Mouse (Mus musculus) cerebellum, adult 2 months (tissue): ENCODE results near the gene Copa. TPM values are rescaled to one million over a fixed set of nuclear protein-coding genes. Genes with fewer than 3 reads are reported as not detected.
A peak's percentile ranks its signal among the peaks of the same experiment; 100 is the strongest.

ENCODE experiments used
- DNase-seq, 2 experiments: peaks; one replicate each; pipeline ENCODE4 v3.0.0; 2021
- H3K27ac ChIP-seq: fragments of 200-500 bp; 2 replicates; pipeline ENCODE4 v1.5.1; 2012; ENCODE audit warnings: low read length, control low read depth, inconsistent platforms; ENCODE audit not compliant: insufficient read depth
- H3K27me3 ChIP-seq: fragments of 200-500 bp; 2 replicates; pipeline ENCODE4 v1.6.1; 2012; ENCODE audit warnings: inconsistent platforms, mild to moderate bottlenecking, low read length, moderate library complexity; ENCODE audit not compliant: control insufficient read depth, insufficient read depth
- H3K4me1 ChIP-seq: fragments of 200-500 bp; 2 replicates; pipeline ENCODE4 v1.6.1; 2011; ENCODE audit warnings: low read length; ENCODE audit not compliant: control insufficient read depth, insufficient read depth
- H3K4me3 ChIP-seq: fragments of 200-500 bp; replicated peaks from 2 replicates; pipeline ENCODE3; 2011; ENCODE audit warnings: mild to moderate bottlenecking, low read depth, low read length, control low read depth; ENCODE audit not compliant: insufficient read depth
- CTCF ChIP-seq: fragments of 200-500 bp; IDR thresholded peaks from 2 replicates; pipeline ENCODE4 v1.5.1; 2011; ENCODE audit warnings: low read depth, mild to moderate bottlenecking, control low read depth, low read length, moderate library complexity, borderline replicate concordance; ENCODE audit not compliant: insufficient read depth
- POLR2A ChIP-seq: fragments of 200-500 bp; IDR thresholded peaks from 2 replicates; pipeline ENCODE4 v1.6.1; 2011; ENCODE audit warnings: low read length, control low read depth, borderline replicate concordance; ENCODE audit not compliant: insufficient read depth
- WGBS: fragments of 180-500 bp; shearing (Covaris S2); methylation state at CpG from one replicate; pipeline ENCODE4 v1.1.7; 2018; 5-methylcytosine and 5-hydroxymethylcytosine counted together
- polyA plus RNA-seq: library from polyadenylated mRNA; depleted of rRNA; stranded (reverse); fragments of >200 nt; gene quantifications from 2 replicates; pipeline ENCODE4 v1.2.3, GENCODE M21; 2012; rRNA removed

The Copa gene
- 125 and 131 TPM in 2 replicates for polyA plus RNA-seq

DNA sequence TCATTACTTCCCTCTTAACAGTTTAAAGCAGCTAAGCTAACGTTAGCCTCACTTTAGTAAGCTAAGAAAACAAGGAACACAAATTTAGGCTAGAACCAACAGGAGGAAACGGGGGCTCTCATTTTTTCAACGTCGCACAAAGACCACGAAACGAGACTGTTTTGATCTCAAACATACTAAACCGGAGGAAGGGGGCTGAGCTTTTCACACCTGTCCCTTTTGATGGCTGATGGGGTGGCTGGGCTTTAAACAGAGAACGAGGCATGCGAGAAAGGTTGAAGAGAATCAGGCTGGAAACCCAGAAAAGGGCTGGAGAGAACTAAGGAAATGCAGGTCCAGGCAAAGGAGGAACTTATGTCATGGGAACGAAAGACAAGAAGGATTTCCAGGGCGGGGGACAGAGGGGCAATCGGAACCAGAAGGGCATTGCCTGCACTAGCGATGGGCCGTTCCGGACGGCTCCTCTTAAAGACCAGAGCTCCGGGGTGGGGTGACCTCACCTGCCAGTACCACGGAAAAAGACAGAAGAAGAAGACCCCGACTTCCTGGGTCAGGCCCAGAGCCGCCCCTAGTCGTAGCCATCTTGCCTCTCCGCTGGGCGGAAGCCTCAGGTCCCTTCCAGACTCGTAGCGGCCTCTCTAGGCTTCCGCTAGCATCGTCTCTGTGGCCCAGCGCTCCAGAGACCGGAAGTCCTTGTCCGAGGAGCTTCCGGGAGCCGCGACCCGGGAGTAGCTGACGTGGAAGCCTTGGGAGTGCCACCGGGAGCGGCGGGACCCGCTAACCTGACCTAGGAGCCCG is at the start of gene Copa, which contains the start of gene Ncstn:
TSS of gene Copa (plus strand) at position 429 of the 798 bp plus-strand sequence.
TSS of gene Ncstn (minus strand) at position 695 of the 798 bp plus-strand sequence.
- WGBS: under 1% methylated on average over 40 of the region's 40 CpGs
- Histone ChIP-seq H3K4me3 (peak within 1 kb of the TSS; percentile 94), H3K27me3 (no peaks in the 10 kb centered on the region), H3K27ac (peak within 1 kb of the TSS; percentile 93), H3K4me1 (peaks cover 7% of the 10 kb centered on the region)
- TF ChIP-seq CTCF (no peak), POLR2A (peak; percentile 60; the same call in 1 of the 2 replicates)
- peak; percentile 94 to 95 for DNase-seq

DNA sequence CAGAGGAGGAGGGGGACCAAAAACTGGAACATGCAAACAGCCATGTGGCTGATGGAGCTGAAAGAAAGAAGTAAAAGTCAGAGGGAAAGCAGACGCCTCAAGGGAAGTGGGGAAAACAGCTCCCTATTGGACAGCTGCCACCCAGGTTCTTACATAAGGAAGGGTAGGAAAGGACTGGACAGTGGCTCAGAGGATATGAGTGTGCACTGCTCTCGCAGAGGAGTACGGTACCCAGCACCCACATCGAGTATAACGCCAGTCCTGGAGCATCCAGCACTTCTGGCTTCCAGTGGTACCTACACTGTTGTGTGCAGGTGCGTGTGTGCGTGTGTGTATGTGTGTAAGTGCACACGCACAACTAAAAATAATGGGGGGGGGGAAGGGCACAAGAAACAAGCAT is 35.9 kb upstream of the Copa start:
- Histone ChIP-seq H3K4me3 (no peak overlapping the region), H3K27me3 (no peaks in the 10 kb centered on the region), H3K27ac (no peak overlapping the region), H3K4me1 (no peaks in the 10 kb centered on the region)
- WGBS: 64% methylated on average over 8 of the region's 8 CpGs
- TF ChIP-seq POLR2A (no peak), CTCF (no peak)
- no peak for DNase-seq

DNA sequence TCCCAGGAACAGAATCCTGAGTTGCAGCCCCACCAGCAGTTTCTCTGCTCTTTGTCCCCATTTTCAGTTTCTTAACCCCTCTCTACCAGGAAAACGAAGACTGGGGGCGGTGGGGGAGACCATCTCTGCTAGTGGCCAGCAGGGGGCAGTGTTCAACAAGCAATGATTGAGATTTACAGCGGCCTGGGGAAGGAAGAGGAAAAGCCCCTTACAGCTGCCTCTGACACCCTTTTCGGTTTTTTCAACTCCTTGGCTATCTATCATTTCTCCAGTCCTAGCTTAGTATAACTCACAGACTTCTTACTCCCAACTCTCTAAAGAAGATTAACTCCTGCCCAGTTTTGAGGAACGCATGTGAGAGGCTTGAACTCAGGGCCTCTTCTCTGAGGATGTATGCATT is 35.4 kb upstream of the Copa start:
- no peaks in the 10 kb centered on the region for H3K27me3 ChIP-seq
- peak; percentile 49 to 65 for DNase-seq
- no peak overlapping the region for H3K4me3 ChIP-seq
- no peak overlapping the region for H3K27ac ChIP-seq
- 17% methylated on average over 5 of the region's 5 CpGs for WGBS
- TF ChIP-seq CTCF (peak; percentile 81), POLR2A (no peak)
- H3K4me1 ChIP-seq: no peaks in the 10 kb centered on the region

DNA sequence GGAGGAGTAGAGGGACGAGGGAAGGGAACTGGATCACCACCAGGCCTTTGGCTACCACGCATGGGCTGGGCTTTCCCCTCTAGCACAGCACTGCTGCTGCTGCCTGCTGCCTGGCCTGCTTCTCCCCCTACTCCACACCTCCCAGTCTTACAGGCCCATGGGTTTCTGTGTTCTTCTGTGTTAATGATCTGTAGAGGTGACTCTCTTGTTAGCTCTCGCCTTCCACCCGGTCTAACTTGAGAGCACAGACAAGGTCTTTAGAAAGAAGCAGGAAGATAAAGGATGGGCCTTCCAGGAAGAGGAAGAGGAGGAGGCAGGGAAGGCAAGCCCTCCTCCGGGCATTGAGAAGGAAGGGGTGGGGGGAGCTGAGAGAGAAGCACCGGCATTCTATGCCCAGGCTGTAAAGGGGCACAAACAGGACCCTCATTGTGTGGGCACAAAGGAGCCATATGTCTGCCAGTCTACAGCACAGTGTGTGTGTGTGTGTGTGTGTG is 34.0 kb upstream of the Copa start:
- DNase-seq: no peak
- Histone ChIP-seq H3K27ac (no peak overlapping the region), H3K4me1 (no peaks in the 10 kb centered on the region), H3K27me3 (no peaks in the 10 kb centered on the region), H3K4me3 (no peak overlapping the region)
- 42% methylated on average over 6 of the region's 6 CpGs for WGBS
- TF ChIP-seq POLR2A (no peak), CTCF (no peak)

DNA sequence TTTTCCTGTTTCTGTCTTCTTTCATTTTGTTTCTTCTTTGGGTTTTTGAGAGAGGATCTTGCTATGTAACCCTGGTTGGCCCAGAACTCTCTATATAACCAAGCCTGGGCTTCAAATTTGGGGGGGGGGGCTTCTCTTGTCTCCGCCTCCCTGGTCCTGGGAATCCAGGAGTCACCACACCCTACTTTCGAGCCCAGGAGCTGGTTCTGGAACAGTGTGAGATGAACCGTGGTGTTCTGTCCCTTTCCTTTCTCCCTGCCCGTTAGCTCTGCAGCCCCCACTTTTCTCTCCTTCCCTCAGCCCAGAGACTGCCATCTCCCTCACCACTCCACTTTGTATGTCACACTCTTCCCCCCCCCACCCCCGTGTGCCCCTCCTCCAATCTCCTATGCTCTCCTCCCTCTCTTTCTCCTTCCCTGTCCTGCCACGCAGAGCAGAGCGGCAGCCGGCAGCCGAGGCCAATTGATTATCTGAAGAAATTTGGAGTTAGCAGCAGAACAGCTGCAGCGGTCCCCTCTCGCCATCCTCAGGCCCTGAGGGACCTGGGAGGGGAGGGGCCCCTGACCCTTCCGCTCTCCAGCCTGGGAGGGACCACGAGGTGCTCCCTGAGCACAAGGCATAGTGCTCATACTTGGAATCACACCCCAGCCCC is 33.1 kb upstream of the Copa start:
- H3K27ac ChIP-seq: no peak overlapping the region
- no peaks in the 10 kb centered on the region for H3K4me1 ChIP-seq
- TF ChIP-seq POLR2A: no peak
- TF ChIP-seq CTCF: no peak
- no peak for DNase-seq
- WGBS: 20% methylated on average over 13 of the region's 13 CpGs
- H3K4me3 ChIP-seq: no peak overlapping the region
- no peaks in the 10 kb centered on the region for H3K27me3 ChIP-seq

DNA sequence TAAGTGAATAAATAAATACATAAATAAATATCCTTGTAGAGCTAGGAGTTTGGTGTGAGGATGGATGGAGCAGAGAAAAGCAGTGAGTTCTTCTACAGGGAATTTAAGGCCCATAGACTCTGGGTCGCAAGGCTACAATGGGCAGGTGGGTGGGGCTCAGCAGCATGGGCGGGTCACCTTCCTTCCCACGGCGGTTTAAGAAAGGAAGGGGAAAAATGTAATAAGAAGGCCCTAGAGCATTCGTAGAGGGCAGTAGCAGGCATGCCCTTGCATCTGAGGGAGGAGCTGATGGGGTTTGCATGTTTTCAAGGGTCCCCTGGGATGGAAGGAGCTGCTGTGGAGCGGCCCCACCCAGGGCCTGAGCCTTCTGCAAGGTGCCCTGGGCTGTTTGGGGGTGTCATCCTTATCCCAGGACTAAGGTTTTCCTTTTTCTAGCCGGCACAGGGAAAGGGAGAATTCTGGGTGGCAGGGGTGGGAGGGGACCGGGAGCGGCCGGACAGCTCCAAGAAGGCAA is 29.5 kb upstream of the Copa start:
- WGBS: 36% methylated on average over 10 of the region's 10 CpGs
- Histone ChIP-seq H3K27ac (no peak overlapping the region), H3K4me1 (no peaks in the 10 kb centered on the region), H3K27me3 (no peaks in the 10 kb centered on the region), H3K4me3 (no peak overlapping the region)
- DNase-seq: no peak
- TF ChIP-seq POLR2A: no peak
- TF ChIP-seq CTCF: no peak

DNA sequence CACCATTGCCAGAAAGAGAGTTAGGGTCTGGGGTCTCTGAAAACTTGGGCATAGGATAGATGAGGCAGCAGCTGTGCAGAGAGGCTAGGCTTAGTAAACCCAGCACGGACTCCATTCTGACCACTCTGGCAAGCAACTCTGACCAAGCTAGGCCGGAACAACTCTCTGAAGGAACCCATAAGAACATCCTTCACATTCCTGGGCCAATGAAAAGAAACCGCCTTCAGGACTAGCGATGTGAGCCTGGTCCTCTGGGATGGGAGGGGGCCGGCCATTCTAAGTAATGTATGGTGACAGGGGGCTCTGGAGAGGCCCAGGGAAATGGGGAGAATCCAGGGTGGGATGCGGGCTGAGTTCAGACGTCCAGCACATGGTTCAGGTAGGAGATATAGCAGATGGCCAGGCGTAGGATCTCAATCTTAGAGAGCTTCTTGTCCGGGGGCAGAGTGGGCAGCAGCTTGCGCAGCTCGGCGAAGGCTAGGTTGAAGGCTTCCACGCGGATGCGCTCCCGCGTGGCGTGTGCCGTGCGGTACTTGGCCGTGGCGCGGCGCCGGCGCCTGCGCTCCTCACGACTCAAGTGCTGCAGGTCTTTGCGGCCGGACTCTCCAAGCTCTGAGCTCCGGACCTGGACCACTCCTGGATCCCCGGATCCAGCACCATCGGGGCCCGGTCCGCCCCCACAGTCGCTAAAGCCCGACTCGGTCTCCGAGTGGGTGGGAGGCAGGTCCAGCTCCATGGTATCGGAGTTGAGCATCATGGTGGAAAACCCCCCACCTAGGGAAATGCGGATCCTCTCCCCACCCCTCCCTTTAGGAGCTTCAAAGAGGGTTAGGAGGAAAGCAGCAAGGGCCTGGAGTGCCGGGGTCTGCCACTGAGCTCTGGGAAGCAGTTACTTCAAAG is 28.5 kb upstream of the Copa start:
- peak; percentile 47 to 51 for DNase-seq
- 2% methylated on average over 42 of the region's 42 CpGs for WGBS
- Histone ChIP-seq H3K27me3 (no peaks in the 10 kb centered on the region), H3K4me1 (no peaks in the 10 kb centered on the region), H3K27ac (no peak overlapping the region), H3K4me3 (peak overlapping the region; percentile 55)
- TF ChIP-seq CTCF (no peak), POLR2A (0 out of 2 replicates have a peak, but pooled peaks have one; percentile 13)
